Mouse (Mus musculus) gastrocnemius, adult 18-20 months (tissue): ENCODE measurements at regions not wholly inside any gene's neighbourhood (a gene's known extent, or its start where the extent isn't known, plus 50 kb on each side); places are given as distances from the start of the nearest gene placed in this dataset.

ENCODE experiments used
- DNase-seq: peaks from one replicate; pipeline ENCODE4 v3.0.0; 2021; ENCODE audit warnings: low spot score

DNA sequence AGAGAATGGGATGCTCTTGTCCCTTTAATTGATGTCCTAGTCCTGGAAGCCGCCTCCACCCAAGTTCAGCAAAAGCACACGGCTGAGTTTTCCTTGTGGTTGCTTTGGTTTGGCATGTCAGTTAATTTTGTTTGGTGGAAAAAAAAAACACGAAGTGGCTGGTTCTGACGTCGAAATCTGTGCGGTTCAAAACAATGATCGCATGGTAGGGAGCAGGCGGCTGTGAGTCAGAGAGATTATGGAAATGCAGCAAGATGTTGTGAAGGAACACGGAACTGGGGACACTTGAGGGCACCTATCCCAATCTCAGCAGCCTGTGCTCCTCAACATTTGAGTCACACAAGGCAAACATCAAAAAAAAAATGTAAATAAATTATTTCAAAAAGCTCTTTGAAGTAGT, 266.1 kb downstream of the Gm826 start:
- DNase-seq, result no peak

GRCm38 (mm10) chr2:160066491-160067303, 267.3 kb downstream of the Gm826 start:
- peak; percentile 89 for DNase-seq

GRCm38 (mm10) chr2:160062148-160062937, 271.6 kb downstream of the Gm826 start:
- no peak for DNase-seq

DNA sequence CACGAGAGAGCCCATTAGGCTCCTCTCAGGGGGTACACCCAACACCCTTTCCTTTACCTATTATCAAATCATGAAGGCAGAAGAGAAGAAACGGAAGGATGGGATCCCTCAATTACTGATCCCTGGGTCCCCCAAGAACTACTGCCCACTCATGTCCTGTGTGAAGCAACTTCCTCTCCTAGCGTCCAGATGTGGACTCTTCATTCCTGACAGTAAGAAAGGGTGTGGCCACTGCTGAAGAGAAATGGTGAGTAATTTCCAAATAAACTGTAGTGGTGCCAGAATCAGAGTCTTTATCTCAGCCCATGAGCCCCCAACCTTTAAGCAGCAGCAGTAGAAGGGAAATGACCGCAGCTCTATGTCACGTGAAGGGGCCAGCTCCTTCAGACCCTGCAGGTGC, 273.9 kb downstream of the Gm826 start:
- DNase-seq, result no peak

DNA sequence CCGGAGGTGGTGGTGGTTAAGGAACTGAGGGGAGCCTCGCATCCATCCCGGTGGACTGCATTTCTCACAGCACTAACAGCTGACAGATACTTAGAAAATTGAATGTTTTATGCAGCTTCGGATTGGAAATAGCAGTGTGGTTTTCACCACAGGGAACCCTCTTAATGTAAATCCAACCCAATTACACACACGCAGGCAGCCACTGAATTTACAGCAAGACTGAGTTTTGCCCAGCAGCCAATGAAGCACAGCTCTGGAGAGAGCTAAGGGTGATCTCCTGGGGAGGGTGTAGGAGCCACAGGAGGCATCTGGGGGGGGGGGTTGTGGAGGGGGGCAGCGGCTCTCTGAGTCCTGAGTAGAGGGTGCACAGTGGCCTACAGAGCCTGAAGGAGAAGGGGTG, 276.8 kb downstream of the Gm826 start:
- no peak for DNase-seq

- no peak for DNase-seq
Observed at GRCm38 (mm10) chr2:160054411-160054810, 279.6 kb downstream of the Gm826 start.

GRCm38 (mm10) chr2:160048286-160048685, 285.7 kb downstream of the Gm826 start:
- DNase-seq, result no peak

- no peak for DNase-seq
Observed at GRCm38 (mm10) chr2:160046881-160047543, 286.9 kb downstream of the Gm826 start.

GRCm38 (mm10) chr2:160044591-160044990, 289.4 kb downstream of the Gm826 start:
- no peak for DNase-seq

DNA sequence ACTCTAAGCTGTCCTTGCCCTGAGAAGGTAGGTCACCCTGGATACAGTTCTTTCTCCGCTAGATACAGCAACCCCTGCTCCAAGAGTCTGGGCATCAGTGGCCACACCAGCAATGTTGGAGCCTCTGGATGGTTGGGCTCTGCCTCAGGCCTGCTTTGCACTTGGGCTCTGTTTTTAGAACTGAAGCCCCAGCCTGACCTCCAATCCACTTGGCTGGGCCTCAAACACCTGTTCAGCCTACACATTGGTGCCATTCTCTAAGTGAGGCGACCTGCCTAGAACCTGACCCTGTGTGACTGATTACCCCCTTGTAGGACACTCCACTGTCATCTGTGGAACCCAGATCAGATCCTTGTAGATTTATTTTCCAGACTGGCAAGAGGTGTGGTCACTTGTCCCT, 289.8 kb downstream of the Gm826 start:
- peak; percentile 89 for DNase-seq

GRCm38 (mm10) chr2:160029432-160029831, 304.5 kb downstream of the Gm826 start:
- DNase-seq, result no peak

- no peak for DNase-seq
Observed at GRCm38 (mm10) chr2:160028459-160028858, 305.5 kb downstream of the Gm826 start.

DNA sequence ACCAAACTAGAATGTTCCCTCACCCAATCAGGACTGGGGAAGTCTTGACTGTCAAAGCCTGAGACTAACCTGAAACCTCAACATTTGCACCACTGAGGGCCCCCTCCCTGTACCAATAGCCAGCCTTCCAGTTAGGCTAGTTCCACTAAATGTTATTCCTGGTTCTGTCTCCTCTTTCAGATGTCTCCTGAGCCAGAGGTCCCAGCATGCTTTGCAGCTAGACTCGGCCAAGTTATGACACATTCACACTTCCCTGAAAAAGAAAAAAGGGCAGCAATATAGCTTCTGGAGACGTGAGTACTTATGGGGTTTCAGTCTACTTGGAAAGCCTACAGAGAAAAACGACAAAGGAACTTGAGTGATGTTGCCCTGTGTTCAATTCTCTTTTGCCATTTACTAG, 308.1 kb downstream of the Gm826 start:
- DNase-seq, result no peak

DNA sequence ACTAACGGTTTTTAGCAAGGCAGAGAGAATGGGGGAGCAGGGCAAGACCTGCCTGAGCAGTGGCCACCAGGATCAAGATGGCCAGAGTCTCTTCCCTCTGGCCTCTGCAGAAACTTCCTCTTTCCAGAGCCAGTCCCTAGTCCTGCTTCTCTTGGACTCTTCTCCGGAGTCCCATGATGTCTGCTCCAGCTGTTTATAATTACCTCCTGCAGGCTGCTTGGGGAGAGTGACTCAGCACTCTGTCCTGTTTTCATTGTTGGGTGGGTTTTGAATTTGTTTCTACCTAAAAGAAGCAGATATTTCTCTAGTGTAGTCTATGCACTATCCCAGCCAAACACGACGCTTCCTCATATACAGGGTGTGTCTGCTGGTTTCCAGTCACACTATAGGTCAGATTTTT, 312.4 kb downstream of the Gm826 start:
- peak; percentile 60 for DNase-seq

- no peak for DNase-seq
Observed at GRCm38 (mm10) chr2:160020876-160021275, 313.1 kb downstream of the Gm826 start.

- DNase-seq, result no peak
Observed at GRCm38 (mm10) chr2:160017020-160017812, 316.7 kb downstream of the Gm826 start.

DNA sequence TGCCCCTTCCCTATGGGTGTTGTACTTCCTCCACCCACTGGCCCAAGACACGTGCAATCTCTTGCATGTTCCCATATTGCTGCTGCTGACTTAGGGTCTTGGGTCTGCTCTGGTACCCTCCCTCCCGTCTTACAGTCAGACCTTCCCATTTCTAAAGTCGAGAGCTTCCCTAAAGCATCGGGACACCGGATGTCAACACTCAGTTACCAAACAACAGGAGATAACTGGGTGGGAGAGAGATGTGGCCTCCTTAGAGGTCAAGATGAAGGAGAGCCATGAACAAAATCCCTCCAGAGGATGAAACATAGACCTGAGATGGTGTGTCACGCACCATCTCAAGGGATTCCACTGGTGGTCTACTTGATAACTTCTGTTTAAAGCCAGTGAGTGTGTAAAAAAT, 322.5 kb downstream of the Gm826 start:
- no peak for DNase-seq

GRCm38 (mm10) chr2:160002695-160003094, 331.3 kb downstream of the Gm826 start:
- no peak for DNase-seq

GRCm38 (mm10) chr2:160000449-160000848, 333.5 kb downstream of the Gm826 start:
- peak; percentile 24 for DNase-seq

GRCm38 (mm10) chr2:159997395-159997794, 336.6 kb downstream of the Gm826 start:
- DNase-seq, result peak; percentile 27

- no peak for DNase-seq
Observed at GRCm38 (mm10) chr2:159994490-159994889, 339.5 kb downstream of the Gm826 start.
